Mouse (Mus musculus): ENCODE data around the gene Fbxl17.

- TF ChIP-seq POLR2A (IDR thresholded peaks at IDR 0.05; ENCODE audit: control insufficient read depth, low read depth, low read length): no peak
- no peak for TF ChIP-seq CTCF (IDR thresholded peaks at IDR 0.05; ENCODE audit: control insufficient read depth, insufficient read depth, insufficient replicate concordance, low read depth, low read length)
These were observed 409.7 kb downstream of the Fbxl17 start for GRCm38 (mm10) chr17:63090112-63090511.
